Mouse (Mus musculus): Measurements from ENCODE around the gene Mmp24.
A peak's percentile ranks its signal among the peaks of the same experiment; 100 is the strongest.
"Not testable (repeated sequence)": the region's sequence is repeated elsewhere in the genome, so short reads cannot be mapped to it uniquely, and the experiment has no call there.

Gene Mmp24

GRCm38 (mm10) chr2:155811821-155812396 lies 36.8 kb downstream of the Mmp24 start:
- DNase-seq (ENCODE audit: low read depth in 2 of 2, low spot score in 2 of 2): peak; percentile 82 to 84

DNA sequence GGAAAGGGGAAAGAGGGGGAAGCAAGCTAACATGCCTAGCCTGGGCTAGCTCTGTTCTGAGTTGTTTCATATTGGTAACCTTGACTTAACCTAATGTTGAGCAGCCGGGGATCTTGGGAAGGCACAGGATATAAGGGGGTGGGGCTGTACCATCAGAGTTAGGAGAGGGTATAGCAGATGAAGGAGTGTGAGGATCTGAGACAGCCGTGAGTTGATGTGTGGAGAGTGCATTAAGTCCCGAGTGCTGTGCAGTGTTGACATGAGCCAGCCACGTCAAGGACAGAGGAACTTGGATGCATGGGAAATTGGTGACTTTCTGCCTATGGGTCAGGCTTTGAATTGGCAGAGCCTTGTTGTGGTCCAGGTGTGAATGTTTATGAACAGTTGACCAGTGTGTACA lies 37.5 kb downstream of the Mmp24 start:
- DNase-seq (ENCODE audit: low read depth in 2 of 2, low spot score in 2 of 2): no peak

DNA sequence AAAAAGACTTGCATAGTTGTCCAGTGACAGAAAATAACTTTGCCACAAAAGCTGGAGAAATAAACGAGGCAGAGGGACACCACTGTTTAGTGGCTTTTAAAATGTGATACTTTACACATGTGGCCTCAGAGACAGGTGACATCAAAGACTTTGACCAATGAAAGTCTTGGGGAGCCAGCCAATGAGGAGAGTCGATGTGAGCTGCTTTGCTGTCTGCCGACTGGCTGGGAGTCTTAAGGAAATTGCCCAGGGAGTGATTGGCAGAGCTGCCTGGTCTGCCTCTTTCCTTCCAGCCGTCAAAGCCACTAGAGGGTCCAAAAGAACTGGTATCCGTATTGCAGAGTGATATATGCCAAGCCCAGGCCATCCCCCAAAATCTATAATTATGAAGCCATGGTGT lies 39.7 kb downstream of the Mmp24 start:
- DNase-seq (ENCODE audit: low read depth in 2 of 2, low spot score in 2 of 2): no peak

GRCm38 (mm10) chr2:155816179-155816578 lies 41.0 kb downstream of the Mmp24 start:
- DNase-seq (ENCODE audit: low read depth in 2 of 2, low spot score in 2 of 2): no peak

DNA sequence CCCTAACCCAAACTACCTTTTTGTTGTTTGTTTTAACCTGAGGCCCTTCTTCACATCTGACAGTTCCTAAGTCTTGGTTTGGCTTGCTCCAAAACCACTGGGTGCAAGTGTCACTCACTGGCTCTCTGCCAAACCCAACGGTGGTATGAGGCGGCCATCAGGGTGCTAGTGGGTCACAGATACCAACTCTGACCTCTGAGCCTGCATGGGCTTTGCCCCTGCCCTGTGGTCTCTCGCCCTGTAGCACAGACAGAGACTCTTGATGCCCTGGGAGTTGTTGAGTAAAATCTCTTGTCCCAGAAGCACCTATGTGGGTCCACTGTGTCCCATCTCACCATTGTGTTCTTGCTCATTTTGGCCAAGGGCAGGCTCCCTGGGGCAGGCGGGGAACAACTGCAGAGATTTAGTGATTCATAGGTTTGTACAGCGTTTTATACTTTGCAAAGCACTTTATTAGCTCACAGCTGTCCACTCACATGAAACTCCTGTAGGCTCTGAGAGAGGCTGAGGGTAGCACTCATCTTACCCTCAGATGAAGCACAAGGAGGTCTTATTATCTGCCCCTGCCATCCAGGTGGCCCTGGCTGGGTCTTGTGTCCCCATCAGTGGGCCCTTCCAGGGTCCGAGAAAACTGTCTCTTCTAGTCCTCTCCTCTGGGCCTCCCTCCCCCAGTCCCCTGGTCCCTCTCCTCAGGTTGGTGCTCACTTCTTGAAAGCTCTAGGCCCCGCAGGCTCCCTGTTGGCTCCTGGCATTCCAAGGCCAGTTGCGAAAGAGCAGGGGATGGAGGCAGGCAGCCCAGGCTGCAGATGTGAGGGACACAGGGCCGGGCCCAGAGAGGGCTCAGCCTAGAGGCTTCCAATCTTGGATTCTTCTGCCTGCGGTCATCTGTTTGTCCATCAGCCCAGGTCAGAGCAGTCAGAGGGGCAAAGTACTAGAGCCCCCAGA lies 42.4 kb downstream of the Mmp24 start:
- no peak for DNase-seq (ENCODE audit: low read depth in 2 of 2, low spot score in 2 of 2)

DNA sequence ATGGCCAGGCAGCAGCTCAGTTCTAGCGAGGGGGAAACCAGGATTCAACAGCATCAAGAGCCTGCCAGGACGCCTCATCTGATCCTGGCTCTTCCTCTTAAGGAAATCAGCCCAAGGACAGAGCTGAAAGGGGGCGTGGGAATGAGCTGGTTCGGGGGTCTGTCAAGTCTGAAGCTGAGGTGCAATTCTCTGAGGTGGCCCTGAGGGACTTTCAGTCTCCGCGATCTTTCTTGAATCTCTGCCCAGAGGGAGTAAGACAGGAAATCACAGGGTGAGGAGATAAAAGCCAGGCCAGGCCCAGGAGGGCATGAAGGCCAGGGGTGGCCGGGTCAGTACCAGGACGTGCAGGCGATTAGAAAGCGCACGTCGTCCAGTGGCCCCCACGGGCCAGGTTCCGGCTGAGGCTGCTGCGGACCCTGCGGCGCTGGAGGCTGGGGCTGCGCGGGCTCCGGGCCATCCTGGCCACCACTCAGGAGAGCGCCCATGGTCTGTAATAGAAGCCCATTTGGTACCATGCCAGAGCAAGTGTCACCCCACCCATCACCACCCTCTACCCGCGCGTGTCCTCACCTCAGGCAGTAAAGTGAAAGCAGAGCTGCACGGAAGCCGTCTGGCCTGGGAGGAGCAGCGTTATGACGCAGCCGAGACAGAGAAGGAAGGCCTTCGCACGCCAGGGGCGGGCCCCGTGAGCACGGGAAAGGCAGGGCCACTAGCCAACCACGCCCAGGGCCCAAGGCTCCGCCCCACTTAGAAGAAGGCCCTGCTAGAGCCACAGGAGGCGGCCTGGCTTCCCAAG lies 43.7 kb downstream of the Mmp24 start:
- peak; percentile 88 to 94 for DNase-seq (ENCODE audit: low read depth in 2 of 2, low spot score in 2 of 2)

GRCm38 (mm10) chr2:155819392-155819448 lies 44.1 kb downstream of the Mmp24 start, which contains the start of gene BC029722:
Gene BC029722 (minus strand): TSS chr2:155819426.
- no peak for DNase-seq (ENCODE audit: low read depth in 2 of 2, low spot score in 2 of 2)

DNA sequence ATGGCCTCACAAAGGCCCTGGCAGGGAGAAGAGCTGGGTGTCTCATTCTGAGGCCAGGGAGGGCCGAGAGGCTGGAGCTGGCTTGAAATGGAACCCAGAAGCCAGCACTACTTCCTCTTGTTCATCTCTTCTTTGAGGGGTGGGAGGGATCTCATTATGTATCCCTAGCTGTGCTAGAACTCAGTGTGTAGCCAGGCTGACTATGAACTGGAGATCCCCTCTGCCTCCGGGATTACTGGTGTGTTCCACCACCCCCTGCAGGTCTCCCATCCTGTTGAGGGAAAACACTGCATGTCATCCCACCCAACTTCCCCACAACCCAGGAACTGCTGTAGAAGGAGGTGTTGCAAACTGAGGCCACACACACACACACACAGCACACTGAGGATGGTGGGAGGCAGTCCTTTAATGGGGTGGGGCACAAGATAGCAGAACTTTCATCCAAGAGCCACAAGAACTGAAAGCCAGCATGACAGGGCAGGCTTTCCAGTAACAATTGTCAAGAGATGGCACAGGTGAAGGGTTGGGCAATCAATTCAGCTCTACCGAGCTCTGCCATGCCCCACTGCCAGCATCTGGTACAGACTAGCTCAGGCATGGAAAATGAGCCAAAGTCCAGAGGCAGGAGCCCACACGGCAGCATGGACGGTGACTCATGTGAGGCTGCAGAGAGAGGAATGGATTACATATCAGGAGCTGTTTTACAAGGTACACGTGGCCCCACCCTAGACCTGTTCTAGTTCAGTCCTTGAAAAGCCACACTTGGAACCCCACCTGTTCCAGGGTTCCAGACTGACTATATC lies 44.5 kb downstream of the Mmp24 start:
- no peak for DNase-seq (ENCODE audit: low read depth in 2 of 2, low spot score in 2 of 2)

DNA sequence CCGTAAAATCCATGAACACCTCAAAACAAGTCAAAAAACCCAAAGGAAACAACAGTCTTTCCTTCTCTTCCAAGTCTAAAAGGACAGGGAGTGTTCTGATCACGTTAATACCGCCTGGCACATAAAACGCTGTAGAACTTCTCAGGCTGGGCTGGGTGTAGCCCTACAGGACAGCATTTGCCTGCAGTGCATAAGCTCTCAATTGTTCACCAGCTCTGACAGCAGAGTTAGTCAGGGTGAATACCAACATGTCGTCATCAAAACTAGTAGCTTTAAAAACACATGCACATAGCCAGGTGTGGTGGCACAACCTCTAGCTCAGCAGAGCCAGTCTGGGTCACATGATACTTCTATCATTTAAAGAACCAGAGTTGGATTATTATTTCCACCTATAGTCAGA lies 45.6 kb downstream of the Mmp24 start:
- DNase-seq (ENCODE audit: low read depth in 2 of 2, low spot score in 2 of 2): no peak

DNA sequence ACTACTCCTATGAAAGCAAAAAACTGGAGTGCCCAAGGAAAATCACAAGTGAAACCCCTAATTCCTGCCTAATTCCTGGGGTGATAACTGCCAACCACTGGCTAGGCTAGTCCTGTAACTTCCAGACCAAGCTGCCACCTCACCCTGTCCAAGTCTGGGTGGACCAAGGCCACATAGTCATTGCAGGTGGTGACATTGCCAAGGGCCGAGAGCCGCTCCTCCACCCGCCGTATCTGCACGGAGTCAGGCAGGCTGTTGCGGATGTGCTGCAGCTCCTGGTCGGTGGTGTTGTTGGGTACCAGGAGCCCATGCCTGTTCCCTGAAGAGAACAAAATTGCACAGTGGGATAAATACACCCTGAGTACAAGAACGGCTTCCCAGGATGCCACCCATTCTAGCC lies 48.6 kb downstream of the Mmp24 start:
- DNase-seq (ENCODE audit: low read depth in 2 of 2, low spot score in 2 of 2): no peak

- DNase-seq (ENCODE audit: low read depth in 2 of 2, low spot score in 2 of 2): peak in 1 of 2 experiments; percentile 26
Observed at GRCm38 (mm10) chr2:155825904-155826629, 50.9 kb downstream of the Mmp24 start.

DNA sequence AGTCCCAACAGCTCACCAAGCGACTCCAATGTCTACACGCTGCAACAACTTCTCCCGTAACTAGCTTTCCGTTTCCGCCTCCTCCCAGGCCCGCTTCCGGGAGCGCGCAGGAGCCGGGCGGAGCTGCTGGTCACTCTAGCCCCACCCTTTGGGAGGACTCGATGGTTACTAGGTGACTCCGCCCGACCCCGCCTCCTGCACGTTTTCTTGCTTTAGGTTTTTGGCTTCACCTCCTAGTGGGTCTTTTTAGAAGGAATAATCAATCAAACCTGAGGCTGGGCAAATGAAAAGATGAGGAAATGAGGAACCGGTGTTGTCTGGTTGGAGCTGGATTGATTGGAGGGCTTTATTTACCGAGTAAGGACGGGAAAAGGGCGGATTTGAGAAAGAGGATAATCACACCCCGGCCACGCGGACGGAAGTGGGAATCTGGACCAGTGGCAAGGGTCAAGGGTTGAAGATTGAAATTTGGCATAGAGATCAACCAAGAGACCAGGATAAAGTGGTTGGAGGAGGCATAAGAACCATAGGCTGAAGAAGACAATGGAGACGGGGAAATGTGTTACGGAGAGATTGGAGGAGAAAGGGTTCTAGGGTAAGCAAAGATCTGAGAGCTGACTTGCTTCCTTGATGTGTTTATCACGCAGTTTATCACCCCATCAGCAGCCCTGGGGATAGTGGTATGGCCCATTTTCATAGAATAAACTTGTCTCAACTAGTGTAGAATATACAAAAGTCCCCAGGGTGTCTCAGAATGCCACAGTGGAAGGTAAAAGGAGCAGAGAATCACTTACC lies 51.7 kb downstream of the Mmp24 start, which contains the start of gene Eif6:
Gene Eif6, minus strand, starts transcription at position 296 of the 795 bp plus-strand sequence.
- DNase-seq (ENCODE audit: low read depth in 2 of 2, low spot score in 2 of 2): peak; percentile 75 to 79

GRCm38 (mm10) chr2:155830841-155831240 lies 55.7 kb downstream of the Mmp24 start:
- no peak for DNase-seq (ENCODE audit: low read depth in 2 of 2, low spot score in 2 of 2)

- DNase-seq (ENCODE audit: low read depth in 2 of 2, low spot score in 2 of 2): no peak
Observed at GRCm38 (mm10) chr2:155831302-155831701, 56.2 kb downstream of the Mmp24 start.

- not testable (repeated sequence) for DNase-seq (ENCODE audit: low read depth in 2 of 2, low spot score in 2 of 2)
Observed at GRCm38 (mm10) chr2:155832087-155832486, 56.9 kb downstream of the Mmp24 start.

DNA sequence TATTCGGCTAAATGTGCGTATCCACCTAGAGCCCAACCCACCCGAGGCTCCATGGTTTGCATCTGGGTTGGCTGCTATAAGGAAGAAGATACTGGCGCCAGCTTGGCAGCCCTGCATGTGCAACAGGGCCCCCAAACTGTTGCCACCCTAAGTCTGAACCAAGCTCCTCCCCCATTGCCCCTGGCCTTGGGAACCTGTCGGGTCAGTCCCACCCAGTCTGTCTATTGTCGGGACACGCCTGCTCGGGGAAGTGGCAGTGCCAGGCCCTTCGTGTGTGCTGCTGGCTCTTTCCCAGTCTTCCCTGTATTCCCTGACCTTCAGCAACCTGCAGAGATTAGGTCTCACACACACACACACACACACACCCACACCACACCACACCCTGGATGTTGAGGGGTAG lies 59.6 kb downstream of the Mmp24 start, which contains the start of gene Fam83c:
Gene Fam83c, minus strand, starts transcription at position 123 of the 400 bp plus-strand sequence.
- no peak for DNase-seq (ENCODE audit: low read depth in 2 of 2, low spot score in 2 of 2)

DNA sequence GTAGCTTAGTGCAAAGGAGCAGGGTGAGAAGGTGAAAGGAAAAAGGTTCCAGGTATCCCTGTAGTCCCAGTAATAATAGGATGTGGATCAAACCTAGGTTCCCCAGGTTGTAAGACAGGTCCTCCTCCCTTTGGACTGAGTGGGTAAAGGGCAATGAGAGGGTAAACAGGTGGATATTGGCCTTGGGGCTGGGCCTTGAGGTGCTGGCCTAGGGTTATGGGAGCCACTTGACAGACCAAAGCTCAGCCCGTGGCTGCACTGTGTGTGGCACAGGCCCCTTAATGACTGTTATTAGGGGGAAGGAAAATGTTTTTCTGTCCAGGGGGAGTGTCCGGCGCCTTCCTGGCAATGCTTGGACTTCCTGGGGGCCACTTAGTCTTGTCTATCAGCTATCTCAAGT lies 62.8 kb downstream of the Mmp24 start:
- DNase-seq (ENCODE audit: low read depth in 2 of 2, low spot score in 2 of 2): no peak

- no peak for DNase-seq (ENCODE audit: low read depth in 2 of 2, low spot score in 2 of 2)
Observed at GRCm38 (mm10) chr2:155838961-155839360, 63.8 kb downstream of the Mmp24 start.

DNA sequence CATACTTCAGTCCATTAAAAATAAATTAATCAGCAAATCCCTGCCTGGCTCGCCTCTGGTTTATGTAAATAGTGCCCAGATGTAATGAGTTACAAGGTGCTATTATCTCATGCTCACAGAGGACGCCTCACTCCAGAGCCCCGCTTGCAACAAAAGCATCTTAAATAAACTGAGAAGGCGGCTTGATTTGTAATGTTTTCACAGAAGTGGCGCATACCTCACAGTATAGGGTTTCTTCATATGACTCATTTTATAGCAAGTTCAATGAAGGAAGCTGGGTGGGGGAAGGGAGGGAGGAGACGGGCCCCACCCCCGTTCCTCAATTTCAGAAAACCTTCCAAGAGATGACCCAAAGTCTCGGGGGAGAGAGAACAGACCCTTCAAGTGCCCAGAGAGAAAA lies 71.8 kb downstream of the Mmp24 start:
- no peak for DNase-seq (ENCODE audit: low read depth in 2 of 2, low spot score in 2 of 2)

- peak; percentile 62 to 74 for DNase-seq (ENCODE audit: low read depth in 2 of 2, low spot score in 2 of 2)
Observed at GRCm38 (mm10) chr2:155848291-155848690, 73.1 kb downstream of the Mmp24 start.
